Mouse (Mus musculus) right cerebral cortex, adult 18-20 months (tissue): ENCODE results near the gene Daw1.
A peak's percentile ranks its signal among the peaks of the same experiment; 100 is the strongest.

ENCODE experiments used
- DNase-seq: peaks from one replicate; pipeline ENCODE4 v3.0.0; 2022; ENCODE audit warnings: mixed read lengths

Daw1 gene

DNA sequence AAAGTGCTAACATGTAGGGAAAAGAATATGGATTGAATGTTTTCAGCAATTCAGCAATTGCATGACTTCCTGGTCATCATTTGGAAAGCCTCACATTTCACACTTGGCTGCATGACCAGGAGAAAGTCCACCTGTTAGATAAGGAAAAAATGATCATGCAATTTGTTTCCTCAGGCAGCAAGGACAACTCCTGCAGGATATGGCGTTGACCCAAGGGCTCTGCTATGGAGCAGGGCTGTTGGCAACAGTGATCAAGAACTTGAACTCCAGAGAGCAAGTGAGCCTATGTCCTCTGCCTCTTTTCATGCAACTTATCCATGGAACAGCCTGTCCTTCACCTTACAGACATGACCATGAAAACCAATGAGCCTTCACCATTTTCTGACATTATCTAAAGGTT, 50.4 kb downstream of the Daw1 start:
- DNase-seq = no peak

DNA sequence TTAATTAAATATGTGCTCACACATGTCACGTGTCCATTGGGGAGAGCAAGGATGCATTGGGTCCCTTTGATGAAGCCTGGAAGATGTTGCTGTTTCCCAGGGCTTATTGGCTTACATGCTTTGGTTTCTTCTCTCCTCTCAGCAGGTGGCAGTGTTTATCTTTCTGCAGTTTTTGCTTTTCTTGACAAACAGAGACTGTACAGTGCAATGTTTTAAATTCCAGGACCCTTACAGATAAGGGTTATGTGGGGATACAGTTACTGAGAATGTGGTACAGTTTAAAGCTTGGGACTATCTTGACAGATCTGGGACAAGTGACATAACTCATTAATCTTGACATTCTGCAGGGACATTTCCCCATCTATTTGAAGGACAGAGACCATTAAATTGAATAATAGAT, 58.7 kb downstream of the Daw1 start:
- DNase-seq = peak; percentile 26

DNA sequence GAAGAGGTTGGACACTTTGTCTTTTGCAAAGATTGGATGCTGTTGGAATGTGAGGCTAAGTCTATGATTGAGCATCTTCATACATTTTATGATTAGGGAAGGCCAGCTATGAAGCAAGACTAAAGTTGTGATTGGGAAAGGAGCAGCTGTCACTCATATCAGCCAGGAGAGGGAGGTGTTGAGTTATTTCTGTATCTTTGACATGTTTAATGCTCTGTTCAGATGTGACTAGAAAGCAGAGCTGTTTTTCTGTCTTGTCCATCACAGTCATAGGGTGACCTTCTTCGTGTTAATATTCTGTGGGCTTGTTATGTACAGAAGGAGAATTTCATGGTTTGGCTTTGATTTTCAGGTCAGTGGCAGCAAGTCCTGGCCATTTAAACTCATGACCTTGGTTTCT, 63.5 kb downstream of the Daw1 start:
- DNase-seq = no peak

DNA sequence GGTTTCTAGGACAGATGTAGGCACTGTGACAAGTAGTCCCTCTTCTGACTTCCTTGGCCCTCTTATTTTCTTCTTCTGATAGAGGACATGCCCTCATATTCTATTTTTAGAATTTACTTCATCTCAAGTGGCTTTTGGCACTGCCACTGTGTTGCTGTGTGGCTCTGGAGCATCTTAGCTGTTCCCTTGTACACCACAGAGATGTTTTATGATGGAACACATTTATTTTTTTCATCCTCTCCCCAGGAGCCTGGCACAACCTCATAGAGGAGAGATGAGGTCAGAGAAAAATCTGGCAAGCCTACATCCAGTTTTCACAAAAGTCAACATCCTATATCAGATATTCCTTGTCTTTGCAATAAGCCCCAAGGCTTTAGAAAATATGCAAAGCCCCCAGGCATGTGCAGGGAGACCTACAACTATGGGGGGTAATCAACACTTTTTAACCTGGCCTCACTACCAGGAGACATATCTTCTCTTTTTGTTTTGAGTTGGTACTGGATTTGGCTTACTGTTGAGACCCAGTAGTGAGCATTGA, 64.9 kb downstream of the Daw1 start:
- DNase-seq = no peak

DNA sequence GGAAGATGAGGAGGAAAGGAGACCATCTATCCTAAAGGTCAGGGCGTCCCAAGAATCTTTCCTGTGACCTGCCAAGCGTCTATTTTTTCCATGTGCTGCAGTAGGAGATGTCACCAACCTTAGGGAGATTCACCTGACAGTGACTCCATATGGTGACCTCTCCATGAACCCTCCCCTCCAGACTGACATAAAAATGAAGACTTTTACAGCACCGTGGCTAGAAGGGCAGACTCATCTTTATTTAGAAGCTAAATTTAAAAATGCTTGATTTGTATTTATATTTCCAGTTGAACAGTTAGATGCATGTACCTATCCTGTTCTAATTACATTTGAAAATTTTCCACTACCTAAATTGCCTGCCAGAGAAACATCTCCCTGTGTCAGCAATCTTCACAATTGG, 68.4 kb downstream of the Daw1 start:
- DNase-seq = no peak

DNA sequence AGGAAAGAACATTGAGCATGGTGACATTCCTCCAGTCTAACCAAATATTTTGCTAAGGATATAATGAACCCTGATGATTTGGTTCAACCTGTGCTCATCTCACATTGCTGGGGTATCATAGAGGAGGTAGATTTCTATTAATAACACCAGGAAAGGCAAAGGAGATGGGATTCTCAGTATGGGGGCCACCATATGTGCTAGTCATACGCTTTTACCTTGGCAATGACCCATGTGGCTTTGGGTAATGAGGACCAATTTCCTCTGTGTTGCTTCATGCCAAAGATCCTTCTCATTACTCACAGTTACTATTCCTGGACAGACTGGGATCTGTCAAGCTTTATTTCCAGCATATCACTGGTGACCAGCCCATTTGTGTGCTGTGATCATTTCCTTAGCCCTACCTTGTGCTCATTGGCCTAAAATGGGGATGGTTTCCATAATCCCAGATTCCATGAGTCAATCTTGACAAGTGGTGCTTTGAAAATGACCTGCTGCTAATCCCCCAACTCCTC, 88.7 kb downstream of the Daw1 start:
- DNase-seq = no peak

DNA sequence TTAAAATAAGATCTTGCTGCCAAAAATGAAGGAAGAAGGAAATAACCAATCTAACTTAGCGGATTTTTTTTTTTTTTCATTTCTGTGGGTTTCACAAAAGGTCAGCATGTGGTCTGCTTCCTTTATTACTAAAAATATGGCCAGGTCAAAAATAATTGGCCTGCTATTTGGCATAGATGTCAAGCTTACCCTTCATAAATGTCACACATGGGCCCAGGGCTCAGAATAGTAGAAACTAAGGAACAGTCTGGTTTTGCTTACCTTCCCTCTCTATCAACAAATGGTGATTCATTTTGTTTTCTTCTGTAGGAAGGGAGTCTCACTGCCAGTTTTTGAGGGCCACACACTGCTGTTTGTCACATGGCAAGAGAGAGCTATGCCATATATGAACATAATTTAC, 92.2 kb downstream of the Daw1 start:
- no peak for DNase-seq
